Mouse (Mus musculus) ES-E14 (cell line): Measurements from ENCODE around the gene Eif2b3.

ENCODE experiments used
- CHD2 ChIP-seq: IDR thresholded peaks from 2 replicates; pipeline ENCODE4 v1.6.1; 2014; ENCODE audit warnings: mild to moderate bottlenecking, low read depth, low read length, inconsistent platforms
- MAFK ChIP-seq: IDR thresholded peaks from 2 replicates; pipeline ENCODE4 v1.6.1; 2014; ENCODE audit warnings: mild to moderate bottlenecking, low read depth, low read length, inconsistent platforms; ENCODE audit not compliant: insufficient read depth
- ZC3H11A ChIP-seq: IDR thresholded peaks from 2 replicates; pipeline ENCODE4 v1.6.1; 2012; ENCODE audit warnings: low read depth, mild to moderate bottlenecking, inconsistent platforms, low read length, borderline replicate concordance
- ZNF384 ChIP-seq: IDR thresholded peaks from 2 replicates; pipeline ENCODE4 v1.6.1; 2012; ENCODE audit warnings: low read depth, low read length, inconsistent platforms

DNA sequence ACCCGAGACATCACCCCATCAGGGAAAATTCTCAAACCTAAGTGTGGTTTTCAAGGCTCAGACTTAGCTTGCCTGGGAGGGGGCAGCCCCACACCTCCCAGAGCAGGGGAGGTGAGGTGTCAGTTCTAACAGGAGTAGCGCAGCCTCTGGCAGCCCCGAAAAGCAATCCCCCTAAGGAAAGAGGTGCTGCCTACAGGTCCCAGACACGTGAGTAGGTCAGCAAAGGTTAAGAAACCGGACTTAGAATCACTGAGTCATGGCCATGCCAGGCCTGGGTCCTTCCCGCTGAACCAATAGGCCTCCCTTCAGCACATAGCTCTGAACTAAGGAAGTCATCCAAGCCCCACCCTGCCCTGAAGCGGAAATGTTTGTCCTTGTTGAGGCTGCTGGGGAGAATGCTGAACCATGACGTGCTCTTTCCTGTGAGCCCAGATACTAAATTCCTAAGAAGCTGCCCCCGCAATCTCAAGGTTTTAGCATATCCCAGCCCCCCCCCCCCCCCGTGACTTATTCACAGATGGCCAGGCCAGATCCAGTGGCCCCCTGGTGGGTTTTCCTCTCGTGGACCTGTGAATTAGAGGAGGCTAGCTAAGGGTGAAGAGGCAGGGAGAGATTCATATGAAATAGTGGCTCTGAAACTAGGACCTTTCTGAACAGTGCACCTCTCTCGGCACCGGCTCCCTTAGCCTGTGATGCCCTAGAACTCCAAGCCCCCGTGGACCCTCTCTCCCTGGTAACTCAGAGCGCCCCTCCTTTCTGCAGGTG, 106.9 kb downstream of the Eif2b3 start:
- TF ChIP-seq MAFK = peak; percentile 82
- no peak for TF ChIP-seq ZNF384
- TF ChIP-seq ZC3H11A = no peak
- 0 out of 2 replicates have a peak, but pooled peaks have one; percentile 11 for TF ChIP-seq CHD2
